Mouse (Mus musculus) heart, embryonic 11.5 days (tissue): Measurements from ENCODE around the gene Prmt8. TPM values are rescaled to one million over a fixed set of nuclear protein-coding genes. Genes with fewer than 3 reads are reported as not detected.

Experiments used
- ATAC-seq: fragments of 200-750 bp; cut with Nextera tagmentation; replicated peaks from 2 replicates; pipeline ENCODE4 v1.8.0; 2017; ENCODE audit warnings: moderate library complexity; ENCODE audit not compliant: insufficient number of reproducible peaks, low FRiP score, low TSS enrichment
- H3K27ac ChIP-seq: fragments of 300-500 bp; sonication (generic); 2 replicates; pipeline ENCODE4 v1.5.1; 2014; ENCODE audit warnings: mild to moderate bottlenecking, low read depth, low read length
- H3K27me3 ChIP-seq: fragments of 300-500 bp; sonication (generic); 2 replicates; pipeline ENCODE4 v1.6.1; 2014; ENCODE audit warnings: mild to moderate bottlenecking, low read length, mixed read lengths; ENCODE audit not compliant: control insufficient read depth, insufficient read depth
- H3K36me3 ChIP-seq: fragments of 300-500 bp; sonication (generic); 2 replicates; pipeline ENCODE4 v1.6.1; 2014; ENCODE audit warnings: mild to moderate bottlenecking, low read length, moderate library complexity, mixed read lengths; ENCODE audit not compliant: control insufficient read depth, insufficient read depth
- H3K4me1 ChIP-seq: fragments of 300-500 bp; sonication (generic); 2 replicates; pipeline ENCODE4 v1.6.1; 2014; ENCODE audit warnings: low read length; ENCODE audit not compliant: control insufficient read depth, insufficient read depth
- H3K4me2 ChIP-seq: fragments of 300-500 bp; sonication (generic); 2 replicates; pipeline ENCODE4 v1.6.1; 2014; ENCODE audit warnings: mild to moderate bottlenecking, moderate library complexity
- H3K4me3 ChIP-seq: fragments of 300-500 bp; sonication (generic); 2 replicates; pipeline ENCODE4 v1.5.1; 2014; ENCODE audit warnings: low read depth, low read length
- H3K9ac ChIP-seq: fragments of 300-500 bp; sonication (generic); 2 replicates; pipeline ENCODE4 v1.6.1; 2014; ENCODE audit warnings: mild to moderate bottlenecking, low read depth, low read length, moderate library complexity
- H3K9me3 ChIP-seq: fragments of 300-500 bp; sonication (generic); replicated peaks from 2 replicates; pipeline ENCODE4 v1.6.1; 2016; ENCODE audit warnings: low read length; ENCODE audit not compliant: control insufficient read depth
- WGBS: fragments of 180-500 bp; shearing (Covaris S2); extraction: QIAGEN DNeasy Blood & Tissue Kit; methylation state at CpG from one replicate; pipeline ENCODE4 v1.1.7; 2014; ENCODE audit not compliant: insufficient replicate concordance; 5-methylcytosine and 5-hydroxymethylcytosine counted together
- polyA plus RNA-seq: library from polyadenylated mRNA; unstranded; fragments of >200 nt; fragmentation: Nextera tagmentation; extraction: Ambion mirVana; gene quantifications from 2 replicates; pipeline ENCODE4 v1.2.1, GENCODE M21; 2014

Prmt8 gene
- polyA plus RNA-seq, 1 experiment from 2014 or later, result 1.4 TPM

- H3K4me2 ChIP-seq, result no peak overlapping the region
- H3K9ac ChIP-seq, result no peak overlapping the region
- no peaks in the 10 kb centered on the region for H3K9me3 ChIP-seq
- ATAC-seq, result no peak
- no peak overlapping the region for H3K27ac ChIP-seq
- H3K4me1 ChIP-seq, result no peaks in the 10 kb centered on the region; the same call in 1 of the 2 replicates
- 0 out of 2 replicates have a peak, but pooled peaks cover 3% of the 10 kb centered on the region for H3K27me3 ChIP-seq
- no peaks in the 10 kb centered on the region for H3K36me3 ChIP-seq
- no peak overlapping the region for H3K4me3 ChIP-seq
- 85% methylated on average over 4 of the region's 4 CpGs for WGBS
Observed at GRCm38 (mm10) chr6:127669313-127669712, 100.0 kb downstream of the Prmt8 start.

GRCm38 (mm10) chr6:127663263-127663662 lies 106.0 kb downstream of the Prmt8 start:
- no peak overlapping the region for H3K4me3 ChIP-seq
- H3K4me1 ChIP-seq, result peaks cover 3% of the 10 kb centered on the region; the same call in 1 of the 2 replicates
- no peaks in the 10 kb centered on the region for H3K36me3 ChIP-seq
- no peak overlapping the region for H3K9ac ChIP-seq
- no peak overlapping the region for H3K27ac ChIP-seq
- H3K4me2 ChIP-seq, result no peak overlapping the region
- no peaks in the 10 kb centered on the region for H3K9me3 ChIP-seq
- H3K27me3 ChIP-seq, result 0 out of 2 replicates have a peak, but pooled peaks cover 3% of the 10 kb centered on the region
- WGBS, result 44% methylated on average over 7 of the region's 7 CpGs
- ATAC-seq, result no peak

- Histone ChIP-seq H3K4me3 (no peak overlapping the region), H3K4me1 (0 out of 2 replicates have a peak, but pooled peaks cover 3% of the 10 kb centered on the region)
- no peak for ATAC-seq
Observed at GRCm38 (mm10) chr6:127661717-127662292, 107.5 kb downstream of the Prmt8 start.

GRCm38 (mm10) chr6:127659966-127660365 lies 109.3 kb downstream of the Prmt8 start:
- Histone ChIP-seq H3K9ac (no peak overlapping the region), H3K4me1 (0 out of 2 replicates have a peak, but pooled peaks cover 3% of the 10 kb centered on the region), H3K27ac (no peak overlapping the region), H3K36me3 (no peaks in the 10 kb centered on the region), H3K4me2 (no peak overlapping the region), H3K9me3 (no peaks in the 10 kb centered on the region), H3K4me3 (no peak overlapping the region), H3K27me3 (0 out of 2 replicates have a peak, but pooled peaks cover 3% of the 10 kb centered on the region)
- no peak for ATAC-seq
- WGBS, result 79% methylated on average over 4 of the region's 4 CpGs

More at GRCm38 (mm10) chr6:127661717-127662292, 107.5 kb downstream of the Prmt8 start:
- no peak overlapping the region for H3K4me2 ChIP-seq
- H3K36me3 ChIP-seq, result no peaks in the 10 kb centered on the region
- H3K27me3 ChIP-seq, result 0 out of 2 replicates have a peak, but pooled peaks cover 3% of the 10 kb centered on the region
- H3K9ac ChIP-seq, result no peak overlapping the region
- no peak overlapping the region for H3K27ac ChIP-seq
- WGBS, result 74% methylated on average over 7 of the region's 7 CpGs
- H3K9me3 ChIP-seq, result no peaks in the 10 kb centered on the region

GRCm38 (mm10) chr6:127659472-127659871 lies 109.8 kb downstream of the Prmt8 start:
- Histone ChIP-seq H3K4me1 (0 out of 2 replicates have a peak, but pooled peaks cover 3% of the 10 kb centered on the region), H3K9ac (no peak overlapping the region), H3K4me2 (no peak overlapping the region), H3K27me3 (0 out of 2 replicates have a peak, but pooled peaks cover under 1% of the 10 kb centered on the region), H3K36me3 (peaks cover under 1% of the 10 kb centered on the region; the same call in 1 of the 2 replicates), H3K4me3 (no peak overlapping the region), H3K27ac (no peak overlapping the region), H3K9me3 (no peaks in the 10 kb centered on the region; the same call in 1 of the 2 replicates)
- 73% methylated on average over 5 of the region's 5 CpGs for WGBS
- ATAC-seq, result no peak

- no peak overlapping the region for H3K27ac ChIP-seq
- H3K36me3 ChIP-seq, result peaks cover 6% of the 10 kb centered on the region
- peaks cover 7% of the 10 kb centered on the region; the same call in 1 of the 2 replicates for H3K9me3 ChIP-seq
- no peaks in the 10 kb centered on the region for H3K4me1 ChIP-seq
- 85% methylated on average over 11 of the region's 11 CpGs for WGBS
- H3K4me2 ChIP-seq, result no peak overlapping the region
- no peaks in the 10 kb centered on the region for H3K27me3 ChIP-seq
- ATAC-seq, result no peak
- H3K9ac ChIP-seq, result no peak overlapping the region
- no peak overlapping the region for H3K4me3 ChIP-seq
Observed at GRCm38 (mm10) chr6:127657152-127657551, 112.1 kb downstream of the Prmt8 start.

GRCm38 (mm10) chr6:127655988-127656387 lies 113.3 kb downstream of the Prmt8 start:
- no peaks in the 10 kb centered on the region for H3K4me1 ChIP-seq
- no peak overlapping the region for H3K4me3 ChIP-seq
- no peak for ATAC-seq
- peaks cover 6% of the 10 kb centered on the region for H3K36me3 ChIP-seq
- H3K4me2 ChIP-seq, result no peak overlapping the region
- H3K9ac ChIP-seq, result no peak overlapping the region
- H3K27me3 ChIP-seq, result no peaks in the 10 kb centered on the region
- 28% methylated on average over 4 of the region's 4 CpGs for WGBS
- H3K27ac ChIP-seq, result no peak overlapping the region
- peaks cover 7% of the 10 kb centered on the region; the same call in 1 of the 2 replicates for H3K9me3 ChIP-seq

- Histone ChIP-seq H3K4me2 (no peak overlapping the region), H3K27ac (no peak overlapping the region), H3K9me3 (no peaks in the 10 kb centered on the region), H3K4me3 (no peak overlapping the region), H3K27me3 (no peaks in the 10 kb centered on the region), H3K9ac (no peak overlapping the region), H3K4me1 (no peaks in the 10 kb centered on the region), H3K36me3 (no peaks in the 10 kb centered on the region)
- no peak for ATAC-seq
- WGBS, result 30% methylated on average over 8 of the region's 8 CpGs
Observed at GRCm38 (mm10) chr6:127641077-127641801, 128.0 kb downstream of the Prmt8 start.
